Mouse (Mus musculus): ENCODE measurements around the gene Cebpb.

The Cebpb gene

DNA sequence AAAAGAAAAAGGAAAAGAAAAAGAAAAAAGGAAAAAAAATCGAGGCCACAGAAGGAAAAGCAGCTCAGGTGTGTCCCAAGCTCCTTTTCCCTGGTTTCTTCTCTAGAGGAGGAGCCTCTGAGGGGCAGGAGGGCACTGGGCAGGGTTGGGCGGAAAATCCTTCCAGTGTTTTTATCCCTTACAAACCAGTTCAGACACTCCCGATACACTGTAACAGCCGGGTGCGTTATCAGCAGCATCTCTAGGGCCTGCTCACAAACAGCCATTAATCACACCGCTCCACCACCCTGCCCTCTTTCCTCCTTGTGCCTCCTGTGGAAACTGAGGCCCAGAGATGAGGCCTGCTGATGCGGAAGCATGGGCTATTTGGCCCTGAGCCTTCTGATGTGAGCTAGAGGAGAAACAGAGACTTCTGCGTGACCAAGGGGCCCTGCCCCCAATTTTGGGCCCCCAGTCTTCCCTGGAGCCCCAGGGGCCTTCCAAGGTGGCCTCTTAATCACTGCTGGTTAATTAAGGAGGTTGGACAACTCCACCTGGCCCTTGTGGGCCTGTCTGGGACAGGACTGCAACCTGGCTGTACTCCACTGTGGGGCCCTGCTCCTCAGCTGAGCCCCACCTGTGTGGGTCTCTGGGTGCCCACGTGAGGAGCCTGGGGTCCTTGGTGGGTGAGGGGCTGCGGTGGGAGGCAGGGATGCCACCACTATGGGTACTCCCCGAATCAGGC is 32.6 kb downstream of the Cebpb start:
- no peak for DNase-seq (ENCODE audit: low spot score in 2 of 2)

- no peak for DNase-seq (ENCODE audit: low spot score in 2 of 2)
Measured at GRCm38 (mm10) chr2:167722538-167722937, 33.8 kb downstream of the Cebpb start.

GRCm38 (mm10) chr2:167723589-167724206 is 35.0 kb downstream of the Cebpb start:
- DNase-seq (ENCODE audit: low spot score in 2 of 2), result no peak

DNA sequence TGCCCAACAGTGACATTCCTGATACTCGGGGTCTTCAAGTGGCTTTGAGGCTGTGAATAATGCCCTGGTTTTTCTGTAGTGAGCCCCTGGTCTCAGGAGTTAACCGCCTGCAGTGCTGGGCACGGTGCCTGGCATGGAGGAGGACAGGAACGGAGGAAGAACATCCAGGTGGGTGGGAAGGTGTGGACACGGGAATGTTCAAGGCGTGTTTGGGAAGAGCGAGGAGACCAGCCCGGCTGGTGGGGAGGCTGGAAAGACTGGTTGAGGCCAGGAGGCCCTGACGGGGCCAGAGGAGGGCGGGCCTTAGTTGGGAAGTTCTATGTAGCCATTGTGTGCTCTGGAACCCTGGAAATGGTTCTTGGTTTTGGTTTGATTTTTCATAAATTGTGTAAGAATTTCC is 37.2 kb downstream of the Cebpb start:
- no peak for DNase-seq (ENCODE audit: low spot score in 2 of 2)

GRCm38 (mm10) chr2:167727161-167727560 is 38.4 kb downstream of the Cebpb start:
- DNase-seq (ENCODE audit: low spot score in 2 of 2), result peak; percentile 81 to 83

- DNase-seq (ENCODE audit: low spot score in 2 of 2), result no peak
Measured at GRCm38 (mm10) chr2:167730036-167730435, 41.3 kb downstream of the Cebpb start.

DNA sequence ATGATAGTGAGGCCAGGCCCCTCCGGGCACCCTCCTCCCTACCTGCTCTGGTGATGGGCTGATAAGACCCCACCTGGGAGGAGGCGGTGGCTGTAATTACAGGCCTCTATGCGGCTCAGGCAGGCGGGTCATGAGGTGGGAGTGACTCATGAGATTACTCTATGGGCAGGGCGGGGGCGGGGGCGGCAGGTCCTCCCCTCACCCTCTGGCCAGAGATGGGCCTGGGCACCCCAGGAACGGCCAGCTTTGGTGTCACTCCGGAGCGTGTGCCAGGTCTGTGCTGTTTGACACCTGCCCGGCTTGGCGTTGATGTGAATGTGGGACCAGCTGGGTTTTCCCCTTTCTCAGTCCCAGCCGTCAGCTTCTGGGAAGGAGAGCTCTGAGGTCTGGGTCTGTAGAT is 42.4 kb downstream of the Cebpb start:
- DNase-seq (ENCODE audit: low spot score in 2 of 2), result no peak

GRCm38 (mm10) chr2:167734861-167735260 is 46.1 kb downstream of the Cebpb start:
- DNase-seq (ENCODE audit: low spot score in 2 of 2), result no peak

DNA sequence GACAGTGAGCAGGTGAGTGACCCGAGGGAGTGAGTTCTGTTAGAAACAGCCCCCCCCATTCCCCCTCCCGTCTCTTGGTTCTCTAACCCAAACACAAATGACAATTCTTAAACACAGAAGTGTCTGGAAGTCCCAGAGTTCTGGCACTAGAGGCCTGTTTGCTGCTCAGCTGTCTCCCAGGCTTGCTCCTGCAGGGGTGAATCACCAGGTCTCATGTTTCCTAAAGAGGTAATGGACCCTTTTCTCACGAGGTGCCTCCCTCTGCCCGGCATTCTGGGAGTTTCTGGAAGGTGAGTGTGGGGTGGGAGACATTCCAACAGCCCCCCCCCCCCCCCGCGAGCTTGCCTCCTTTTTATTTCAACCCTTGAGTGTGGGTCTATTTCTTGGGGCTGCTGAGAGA is 50.3 kb downstream of the Cebpb start:
- no peak for DNase-seq (ENCODE audit: low spot score in 2 of 2)

All from right cerebral cortex, postnatal 10 days (tissue).